Mouse (Mus musculus) limb, embryonic 15.5 days (tissue): ENCODE results near the gene Per3. TPM values are rescaled to one million over a fixed set of nuclear protein-coding genes. Genes with fewer than 3 reads are reported as not detected.

Experiments
- ATAC-seq: fragments of 200-750 bp; cut with Nextera tagmentation; 2 replicates; pipeline ENCODE4 v1.8.0; 2017; ENCODE audit warnings: low read depth, moderate TSS enrichment; ENCODE audit not compliant: insufficient number of reproducible peaks, low FRiP score, low TSS enrichment
- H3K27ac ChIP-seq: fragments of 300-500 bp; sonication (generic); 2 replicates; pipeline ENCODE4 v1.5.1; 2015; ENCODE audit warnings: moderate library complexity, mild to moderate bottlenecking, inconsistent platforms
- H3K27me3 ChIP-seq: fragments of 300-500 bp; sonication (generic); 2 replicates; pipeline ENCODE4 v1.6.1; 2015; ENCODE audit warnings: inconsistent platforms
- H3K36me3 ChIP-seq: fragments of 300-500 bp; sonication (generic); 2 replicates; pipeline ENCODE4 v1.6.1; 2015; ENCODE audit warnings: inconsistent platforms
- H3K4me1 ChIP-seq: fragments of 300-500 bp; sonication (generic); 2 replicates; pipeline ENCODE4 v1.6.1; 2015; ENCODE audit warnings: inconsistent platforms
- H3K4me2 ChIP-seq: fragments of 300-500 bp; sonication (generic); 2 replicates; pipeline ENCODE4 v1.6.1; 2015; ENCODE audit warnings: mild to moderate bottlenecking, inconsistent platforms
- H3K4me3 ChIP-seq: fragments of 300-500 bp; sonication (generic); 2 replicates; pipeline ENCODE4 v1.5.1; 2015; ENCODE audit warnings: mild to moderate bottlenecking, inconsistent platforms
- H3K9ac ChIP-seq: fragments of 300-500 bp; sonication (generic); 2 replicates; pipeline ENCODE4 v1.6.1; 2015; ENCODE audit warnings: inconsistent platforms
- H3K9me3 ChIP-seq: fragments of 300-500 bp; sonication (generic); 2 replicates; pipeline ENCODE4 v1.6.1; 2016; ENCODE audit warnings: inconsistent platforms
- WGBS: fragments of 180-500 bp; shearing (Covaris S2); methylation state at CpG from one replicate; pipeline ENCODE4 v1.1.7; 2015; 5-methylcytosine and 5-hydroxymethylcytosine counted together
- polyA plus RNA-seq: library from polyadenylated mRNA; unstranded; fragments of >200 nt; fragmentation: Nextera tagmentation; extraction: Ambion mirVana; gene quantifications from 2 replicates; pipeline ENCODE4 v1.2.1, GENCODE M21; 2015

The Per3 gene
- polyA plus RNA-seq, 1 experiment from 2014 or later = 4.7 TPM

DNA sequence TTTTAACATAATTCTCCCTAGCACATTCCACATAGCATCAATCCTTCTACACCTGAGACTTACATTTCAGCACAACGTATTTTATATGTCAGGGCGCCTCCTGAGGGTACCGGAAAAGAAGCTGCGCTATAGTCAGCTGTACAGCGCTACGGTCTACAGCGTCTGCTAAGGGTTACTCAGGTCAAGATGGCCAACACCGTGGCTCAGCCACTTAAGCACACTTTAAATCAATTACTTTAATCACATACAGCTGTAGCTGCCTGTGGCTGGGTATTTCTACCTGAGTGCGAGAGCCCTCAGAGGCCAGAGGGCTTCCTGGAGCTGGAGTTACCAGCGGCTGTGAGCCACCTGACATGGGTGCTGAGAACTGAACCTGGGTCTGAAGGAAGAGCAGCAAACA is 28.5 kb downstream of the Per3 start:
- H3K4me2 ChIP-seq = no peak overlapping the region
- no peak overlapping the region for H3K9ac ChIP-seq

DNA sequence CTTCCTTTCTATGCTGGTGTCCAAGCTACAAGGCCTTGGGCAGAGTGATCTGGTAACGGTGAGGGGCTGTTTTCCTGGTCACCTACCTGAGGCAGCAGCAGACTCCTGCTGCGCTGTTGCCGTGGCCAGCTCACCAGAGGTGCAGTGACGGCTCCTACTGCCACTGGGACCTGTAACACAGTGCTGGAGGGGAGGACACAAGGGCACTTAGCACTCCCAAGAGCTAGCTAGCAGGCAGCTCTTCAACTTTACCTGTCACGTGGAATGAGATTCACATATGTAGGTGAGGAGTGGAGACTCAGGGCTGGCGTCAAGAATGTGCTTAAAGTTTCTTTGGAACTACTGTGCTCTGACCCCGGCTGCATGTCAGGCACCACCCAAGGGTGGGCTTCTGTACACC is 34.1 kb downstream of the Per3 start:
- Histone ChIP-seq H3K36me3 (peaks cover 14% of the 10 kb centered on the region; the same call in 1 of the 2 replicates), H3K9me3 (no peaks in the 10 kb centered on the region), H3K27me3 (no peaks in the 10 kb centered on the region), H3K9ac (no peak overlapping the region), H3K4me2 (no peak overlapping the region), H3K4me3 (no peak overlapping the region), H3K4me1 (no peaks in the 10 kb centered on the region), H3K27ac (no peak overlapping the region)
- ATAC-seq = no peak
- WGBS = 81% methylated on average over 7 of the region's 7 CpGs

More for the DNA sequence above, 28.5 kb downstream of the Per3 start:
- ATAC-seq = no peak
- 36% methylated on average over 10 of the region's 10 CpGs for WGBS
- peaks cover 32% of the 10 kb centered on the region for H3K36me3 ChIP-seq
- no peaks in the 10 kb centered on the region for H3K9me3 ChIP-seq
- no peaks in the 10 kb centered on the region for H3K4me1 ChIP-seq
- no peak overlapping the region for H3K4me3 ChIP-seq
- H3K27me3 ChIP-seq = no peaks in the 10 kb centered on the region
- H3K27ac ChIP-seq = no peak overlapping the region

GRCm38 (mm10) chr4:151006945-151007344 is 37.5 kb downstream of the Per3 start:
- H3K4me2 ChIP-seq = no peak overlapping the region
- WGBS = 58% methylated on average over 6 of the region's 6 CpGs
- H3K4me1 ChIP-seq = no peaks in the 10 kb centered on the region
- H3K9ac ChIP-seq = no peak overlapping the region
- no peak for ATAC-seq
- H3K27ac ChIP-seq = no peak overlapping the region
- H3K27me3 ChIP-seq = no peaks in the 10 kb centered on the region
- H3K9me3 ChIP-seq = no peaks in the 10 kb centered on the region
- H3K4me3 ChIP-seq = no peak overlapping the region
- peaks cover 9% of the 10 kb centered on the region; the same call in 1 of the 2 replicates for H3K36me3 ChIP-seq

- no peaks in the 10 kb centered on the region for H3K27me3 ChIP-seq
- no peaks in the 10 kb centered on the region for H3K4me1 ChIP-seq
- no peak for ATAC-seq
- no peaks in the 10 kb centered on the region for H3K9me3 ChIP-seq
- H3K4me3 ChIP-seq = no peak overlapping the region
- 91% methylated on average over 13 of the region's 13 CpGs for WGBS
- no peak overlapping the region for H3K27ac ChIP-seq
- no peak overlapping the region for H3K4me2 ChIP-seq
- H3K9ac ChIP-seq = no peak overlapping the region
- H3K36me3 ChIP-seq = peaks cover 9% of the 10 kb centered on the region; the same call in 1 of the 2 replicates
Observed at GRCm38 (mm10) chr4:151005656-151006318, 38.7 kb downstream of the Per3 start.

DNA sequence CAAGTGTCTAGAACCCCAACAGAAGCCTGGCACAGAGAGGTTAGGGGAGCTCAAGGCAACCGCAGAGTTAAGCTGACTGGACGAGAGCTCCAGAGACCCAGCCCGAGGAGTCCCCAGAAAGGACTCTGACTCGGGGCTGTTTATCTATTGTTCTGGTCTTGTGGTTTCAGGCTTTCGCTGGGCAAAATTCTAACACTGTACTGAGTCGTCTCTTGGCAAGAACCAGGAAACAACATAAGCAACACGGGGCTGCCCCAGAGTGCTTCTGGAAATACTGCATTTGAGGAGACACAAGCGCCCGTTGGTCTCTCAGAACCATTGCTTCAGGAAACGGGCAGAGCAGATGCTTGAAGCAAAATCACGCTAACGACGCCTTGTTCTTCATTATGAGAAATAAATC is 43.1 kb downstream of the Per3 start:
- Histone ChIP-seq H3K9ac (no peak overlapping the region), H3K27me3 (no peaks in the 10 kb centered on the region), H3K4me1 (no peaks in the 10 kb centered on the region; the same call in 1 of the 2 replicates), H3K27ac (no peak overlapping the region), H3K36me3 (0 out of 2 replicates have a peak, but pooled peaks cover 5% of the 10 kb centered on the region), H3K9me3 (no peaks in the 10 kb centered on the region), H3K4me2 (no peak overlapping the region), H3K4me3 (no peak overlapping the region)
- no peak for ATAC-seq
- 71% methylated on average over 13 of the region's 13 CpGs for WGBS

DNA sequence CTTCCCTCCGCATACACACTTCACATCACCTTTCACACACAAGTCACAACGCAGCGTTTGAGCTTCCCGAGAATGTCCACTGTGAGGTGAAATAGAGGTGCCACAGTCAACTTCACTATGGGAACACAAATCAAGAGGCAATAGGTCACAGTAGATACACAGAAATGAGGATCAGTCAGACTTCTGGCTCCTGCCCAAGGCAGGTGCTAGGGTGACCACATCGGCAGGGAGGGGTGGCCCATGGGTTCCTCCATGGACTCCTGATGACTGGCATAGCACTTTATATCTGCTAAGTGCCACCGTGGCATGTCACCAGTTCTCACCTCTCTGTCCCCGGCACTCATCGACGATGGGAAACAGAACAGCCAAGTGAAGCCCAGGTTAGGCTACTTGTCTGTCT is 45.8 kb downstream of the Per3 start:
- H3K9me3 ChIP-seq = no peaks in the 10 kb centered on the region
- no peak overlapping the region for H3K4me2 ChIP-seq
- H3K27me3 ChIP-seq = no peaks in the 10 kb centered on the region
- H3K4me3 ChIP-seq = no peak overlapping the region
- H3K27ac ChIP-seq = no peak overlapping the region
- H3K9ac ChIP-seq = no peak overlapping the region
- no peaks in the 10 kb centered on the region for H3K36me3 ChIP-seq
- ATAC-seq = no peak
- 92% methylated on average over 9 of the region's 9 CpGs for WGBS
- H3K4me1 ChIP-seq = no peaks in the 10 kb centered on the region; the same call in 1 of the 2 replicates

GRCm38 (mm10) chr4:150996797-150997196 is 47.7 kb downstream of the Per3 start, which contains the start of gene Uts2:
Gene Uts2, plus strand, starts transcription at chr4:150997097.
- WGBS = 87% methylated on average over 7 of the region's 7 CpGs
- no peaks in the 10 kb centered on the region for H3K9me3 ChIP-seq
- no peak for ATAC-seq
- no peaks in the 10 kb centered on the region for H3K36me3 ChIP-seq
- no peak within 1 kb of the TSS for H3K27ac ChIP-seq
- H3K9ac ChIP-seq = no peak within 1 kb of the TSS
- no peaks in the 10 kb centered on the region for H3K27me3 ChIP-seq
- no peak within 1 kb of the TSS for H3K4me3 ChIP-seq
- H3K4me1 ChIP-seq = no peaks in the 10 kb centered on the region; the same call in 1 of the 2 replicates
- H3K4me2 ChIP-seq = no peak within 1 kb of the TSS

GRCm38 (mm10) chr4:150990148-150990547 is 54.3 kb downstream of the Per3 start:
- Histone ChIP-seq H3K27ac (no peak overlapping the region), H3K4me3 (no peak overlapping the region), H3K4me2 (no peak overlapping the region), H3K36me3 (no peaks in the 10 kb centered on the region), H3K9me3 (no peaks in the 10 kb centered on the region), H3K27me3 (no peaks in the 10 kb centered on the region), H3K4me1 (no peaks in the 10 kb centered on the region), H3K9ac (no peak overlapping the region)
- WGBS = 46% methylated on average over 6 of the region's 6 CpGs
- ATAC-seq = no peak

DNA sequence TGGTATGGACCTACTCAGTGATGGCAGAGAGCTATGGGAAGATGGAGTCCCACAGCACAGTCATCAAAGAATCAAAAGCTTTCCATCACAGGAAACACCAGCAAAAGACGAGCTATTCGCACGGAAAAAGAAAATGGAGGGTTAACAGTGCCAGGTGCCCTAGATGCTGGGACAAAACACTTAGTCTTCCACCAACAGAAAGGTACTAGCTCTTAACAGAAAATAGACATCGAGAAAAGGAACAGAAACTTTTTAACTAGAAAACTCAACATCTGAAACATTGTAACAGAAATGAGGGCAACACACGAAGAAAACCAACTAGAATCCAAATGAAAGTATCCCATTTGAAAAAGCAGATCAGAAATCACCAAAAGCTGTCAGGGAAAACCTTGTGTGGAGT is 64.3 kb downstream of the Per3 start:
- Histone ChIP-seq H3K9ac (no peak overlapping the region), H3K9me3 (no peaks in the 10 kb centered on the region), H3K4me3 (no peak overlapping the region), H3K27ac (no peak overlapping the region), H3K4me2 (no peak overlapping the region), H3K4me1 (no peaks in the 10 kb centered on the region), H3K27me3 (no peaks in the 10 kb centered on the region), H3K36me3 (no peaks in the 10 kb centered on the region)
- 83% methylated on average over 5 of the region's 5 CpGs for WGBS
- no peak for ATAC-seq

GRCm38 (mm10) chr4:150979455-150979854 is 65.0 kb downstream of the Per3 start:
- Histone ChIP-seq H3K4me2 (no peak overlapping the region), H3K9ac (no peak overlapping the region), H3K27ac (no peak overlapping the region), H3K4me3 (no peak overlapping the region), H3K36me3 (no peaks in the 10 kb centered on the region), H3K4me1 (no peaks in the 10 kb centered on the region), H3K9me3 (no peaks in the 10 kb centered on the region), H3K27me3 (no peaks in the 10 kb centered on the region)
- 64% methylated on average over 9 of the region's 9 CpGs for WGBS
- ATAC-seq = no peak

GRCm38 (mm10) chr4:150978156-150978910 is 66.1 kb downstream of the Per3 start:
- no peak overlapping the region for H3K27ac ChIP-seq
- H3K9me3 ChIP-seq = no peaks in the 10 kb centered on the region
- H3K4me1 ChIP-seq = no peaks in the 10 kb centered on the region
- no peaks in the 10 kb centered on the region for H3K36me3 ChIP-seq
- no peak for ATAC-seq
- H3K4me2 ChIP-seq = no peak overlapping the region
- 83% methylated on average over 21 of the region's 21 CpGs for WGBS
- H3K27me3 ChIP-seq = no peaks in the 10 kb centered on the region
- no peak overlapping the region for H3K4me3 ChIP-seq
- no peak overlapping the region for H3K9ac ChIP-seq

GRCm38 (mm10) chr4:150975145-150975544 is 69.3 kb downstream of the Per3 start:
- no peak for ATAC-seq
- no peak overlapping the region for H3K4me2 ChIP-seq
- H3K9ac ChIP-seq = no peak overlapping the region
- H3K4me1 ChIP-seq = no peaks in the 10 kb centered on the region
- H3K27ac ChIP-seq = no peak overlapping the region
- no peaks in the 10 kb centered on the region for H3K27me3 ChIP-seq
- no peaks in the 10 kb centered on the region for H3K36me3 ChIP-seq
- H3K9me3 ChIP-seq = no peaks in the 10 kb centered on the region
- 22% methylated on average over 1 of the region's 1 CpGs for WGBS
- no peak overlapping the region for H3K4me3 ChIP-seq
